Mouse (Mus musculus) stomach, postnatal 0 days (tissue): ENCODE results near the gene Sept5.

ENCODE experiments used
- CTCF ChIP-seq: IDR thresholded peaks from 2 replicates; pipeline ENCODE4 v1.5.1; 2016; ENCODE audit warnings: antibody characterized with exemption, low read depth, mild to moderate bottlenecking, moderate library complexity
- EP300 ChIP-seq: optimal IDR thresholded peaks from 2 replicates; pipeline ENCODE3; 2016; ENCODE audit warnings: antibody characterized with exemption

- TF ChIP-seq CTCF (no peak), EP300 (no peak)
Observed at GRCm38 (mm10) chr16:18625097-18625496, 4.7 kb downstream of the Sept5 start.
